Mouse (Mus musculus) C2C12 (cell line): ENCODE results near the gene Il17rd. TPM values are rescaled to one million over a fixed set of nuclear protein-coding genes. Genes with fewer than 3 reads are reported as not detected.

Experiments
- H3K27me3 ChIP-seq: one replicate; pipeline ENCODE4 v1.6.1; 2011; ENCODE audit not compliant: control insufficient read depth, insufficient read depth, insufficient read length
- H3K36me3 ChIP-seq: one replicate; pipeline ENCODE4 v1.6.1; 2011; ENCODE audit not compliant: control insufficient read depth, insufficient read depth
- H3K4me3 ChIP-seq: one replicate; pipeline ENCODE4 v1.5.1; 2011; ENCODE audit warnings: mild to moderate bottlenecking, control low read depth; ENCODE audit not compliant: poor library complexity, insufficient read depth, severe bottlenecking
- H3K79me2 ChIP-seq: one replicate; pipeline ENCODE4 v1.6.1; 2011; ENCODE audit not compliant: control insufficient read depth, insufficient read depth
- H3K79me3 ChIP-seq: one replicate; pipeline ENCODE4 v1.6.1; 2011; ENCODE audit warnings: low read depth, control low read depth
- H3ac ChIP-seq: one replicate; pipeline ENCODE3; 2011; ENCODE audit warnings: low read depth; ENCODE audit not compliant: control insufficient read depth, insufficient read length
- CEBPB ChIP-seq: IDR thresholded peaks from one replicate; pipeline ENCODE4 v1.6.1; 2011; ENCODE audit warnings: low read depth, mild to moderate bottlenecking, control low read depth, moderate library complexity
- CTCF ChIP-seq: IDR thresholded peaks from one replicate; pipeline ENCODE4 v1.5.1; 2011; ENCODE audit not compliant: control insufficient read depth, insufficient read depth, insufficient read length
- FOSL1 ChIP-seq: IDR thresholded peaks from one replicate; pipeline ENCODE4 v1.8.0; 2011; ENCODE audit warnings: mild to moderate bottlenecking, low read length; ENCODE audit not compliant: poor library complexity, insufficient read depth, severe bottlenecking
- MAX ChIP-seq: IDR thresholded peaks from one replicate; pipeline ENCODE4 v1.6.1; 2011; ENCODE audit warnings: mild to moderate bottlenecking, control low read depth
- MYOD1 ChIP-seq: IDR thresholded peaks from one replicate; pipeline ENCODE4 v1.6.1; 2011; ENCODE audit warnings: low read depth; ENCODE audit not compliant: control insufficient read depth, insufficient read length
- MYOG ChIP-seq: IDR thresholded peaks from one replicate; pipeline ENCODE4 v1.6.1; 2011; ENCODE audit not compliant: control insufficient read depth, insufficient read length; ENCODE audit errors: extremely low read depth
- USF1 ChIP-seq: IDR thresholded peaks from one replicate; pipeline ENCODE4 v1.6.1; 2011; ENCODE audit warnings: low read depth, mild to moderate bottlenecking, control low read depth, moderate library complexity
- polyA plus RNA-seq: library from polyadenylated mRNA; unstranded; fragments of >200 nt; fragmentation: generic; extraction: Trizol; gene quantifications from one replicate; pipeline ENCODE4 v1.2.1, GENCODE M21; 2012; ENCODE audit warnings: missing spikeins

Il17rd gene
- polyA plus RNA-seq, 1 experiment, result 1.2 TPM

GRCm38 (mm10) chr14:27044967-27045361 lies 6.2 kb downstream of the Il17rd start:
- Histone ChIP-seq H3K27me3 (no peaks in the 10 kb centered on the region), H3K79me2 (no peaks in the 10 kb centered on the region), H3K4me3 (no peak overlapping the region), H3K79me3 (no peaks in the 10 kb centered on the region), H3K36me3 (no peaks in the 10 kb centered on the region), H3ac (no peak overlapping the region)
- TF ChIP-seq CTCF, result no peak
- TF ChIP-seq CEBPB, result no peak
- no peak for TF ChIP-seq MYOG
- no peak for TF ChIP-seq MAX
- TF ChIP-seq USF1, result no peak
- TF ChIP-seq FOSL1, result no peak
- TF ChIP-seq MYOD1, result no peak

- Histone ChIP-seq H3K27me3 (no peaks in the 10 kb centered on the region), H3K79me2 (no peaks in the 10 kb centered on the region), H3ac (no peak overlapping the region), H3K79me3 (no peaks in the 10 kb centered on the region), H3K4me3 (no peak overlapping the region), H3K36me3 (no peaks in the 10 kb centered on the region)
- TF ChIP-seq MYOG (no peak), MYOD1 (no peak), CEBPB (no peak)
These were observed 9.7 kb downstream of the Il17rd start for GRCm38 (mm10) chr14:27048231-27048956.

GRCm38 (mm10) chr14:27050043-27050442 lies 11.3 kb downstream of the Il17rd start:
- no peak overlapping the region for H3ac ChIP-seq
- no peaks in the 10 kb centered on the region for H3K27me3 ChIP-seq
- H3K36me3 ChIP-seq, result no peaks in the 10 kb centered on the region
- TF ChIP-seq FOSL1, result no peak
- TF ChIP-seq USF1, result no peak
- no peak for TF ChIP-seq MYOD1
- TF ChIP-seq CEBPB, result no peak
- no peak for TF ChIP-seq MAX
- no peak for TF ChIP-seq CTCF
- no peak overlapping the region for H3K4me3 ChIP-seq
- H3K79me2 ChIP-seq, result no peaks in the 10 kb centered on the region
- no peaks in the 10 kb centered on the region for H3K79me3 ChIP-seq

GRCm38 (mm10) chr14:27050560-27051510 lies 12.1 kb downstream of the Il17rd start:
- TF ChIP-seq MYOG, result no peak
- no peak for TF ChIP-seq CEBPB
- TF ChIP-seq CTCF, result no peak
- TF ChIP-seq MYOD1, result no peak
- no peak for TF ChIP-seq USF1
- TF ChIP-seq FOSL1, result no peak
- no peak for TF ChIP-seq MAX
- no peaks in the 10 kb centered on the region for H3K27me3 ChIP-seq
- no peak overlapping the region for H3ac ChIP-seq

GRCm38 (mm10) chr14:27051511-27051895 lies 12.8 kb downstream of the Il17rd start:
- H3K27me3 ChIP-seq, result no peaks in the 10 kb centered on the region
- H3K4me3 ChIP-seq, result no peak overlapping the region
- no peak overlapping the region for H3ac ChIP-seq
- TF ChIP-seq CTCF, result no peak
- no peak for TF ChIP-seq MYOG
- no peak for TF ChIP-seq CEBPB
- TF ChIP-seq FOSL1, result no peak
- no peak for TF ChIP-seq MAX
- no peak for TF ChIP-seq USF1
- TF ChIP-seq MYOD1, result no peak
- H3K79me3 ChIP-seq, result no peaks in the 10 kb centered on the region
- H3K36me3 ChIP-seq, result no peaks in the 10 kb centered on the region
- H3K79me2 ChIP-seq, result no peaks in the 10 kb centered on the region

More at GRCm38 (mm10) chr14:27050560-27051510, 12.1 kb downstream of the Il17rd start:
- no peak overlapping the region for H3K4me3 ChIP-seq
- H3K79me3 ChIP-seq, result no peaks in the 10 kb centered on the region
- H3K36me3 ChIP-seq, result no peaks in the 10 kb centered on the region
- no peaks in the 10 kb centered on the region for H3K79me2 ChIP-seq
